Mouse (Mus musculus) embryonic facial prominence, embryonic 13.5 days (tissue): ENCODE data around the gene Acvr1b. TPM values are rescaled to one million over a fixed set of nuclear protein-coding genes. Genes with fewer than 3 reads are reported as not detected.
A peak's percentile ranks its signal among the peaks of the same experiment; 100 is the strongest.

Source experiments
- ATAC-seq: fragments of 200-750 bp; cut with Nextera tagmentation; 2 replicates; pipeline ENCODE4 v1.8.0; 2017; ENCODE audit warnings: low read depth; ENCODE audit not compliant: insufficient number of reproducible peaks, insufficient read depth, low FRiP score, low TSS enrichment
- H3K27ac ChIP-seq: fragments of 300-500 bp; sonication (generic); 2 replicates; pipeline ENCODE4 v1.5.1; 2015; ENCODE audit warnings: moderate library complexity, mild to moderate bottlenecking, inconsistent platforms
- H3K27me3 ChIP-seq: fragments of 300-500 bp; sonication (generic); 2 replicates; pipeline ENCODE4 v1.6.1; 2015; ENCODE audit warnings: mild to moderate bottlenecking, inconsistent platforms
- H3K36me3 ChIP-seq: fragments of 300-500 bp; sonication (generic); 2 replicates; pipeline ENCODE4 v1.6.1; 2015; ENCODE audit warnings: mild to moderate bottlenecking, inconsistent platforms
- H3K4me1 ChIP-seq: fragments of 300-500 bp; sonication (generic); 2 replicates; pipeline ENCODE4 v1.6.1; 2015; ENCODE audit warnings: inconsistent platforms
- H3K4me2 ChIP-seq: fragments of 300-500 bp; sonication (generic); 2 replicates; pipeline ENCODE4 v1.6.1; 2015; ENCODE audit warnings: moderate library complexity, mild to moderate bottlenecking, inconsistent platforms
- H3K4me3 ChIP-seq: fragments of 300-500 bp; sonication (generic); 2 replicates; pipeline ENCODE4 v1.5.1; 2015; ENCODE audit warnings: mild to moderate bottlenecking, inconsistent platforms
- H3K9ac ChIP-seq: fragments of 300-500 bp; sonication (generic); 2 replicates; pipeline ENCODE4 v1.6.1; 2015; ENCODE audit warnings: mild to moderate bottlenecking, inconsistent platforms
- H3K9me3 ChIP-seq: fragments of 300-500 bp; sonication (generic); 2 replicates; pipeline ENCODE4 v1.6.1; 2016; ENCODE audit warnings: inconsistent platforms
- WGBS: fragments of 180-500 bp; shearing (Covaris S2); methylation state at CpG from one replicate; pipeline ENCODE4 v1.1.7; 2015; ENCODE audit warnings: mixed read lengths; 5-methylcytosine and 5-hydroxymethylcytosine counted together
- polyA plus RNA-seq: library from polyadenylated mRNA; unstranded; fragments of >200 nt; fragmentation: Nextera tagmentation; extraction: Ambion mirVana; gene quantifications from 2 replicates; pipeline ENCODE4 v1.2.1, GENCODE M21; 2015

Acvr1b gene
- polyA plus RNA-seq, 1 experiment from 2014 or later = 8.0 TPM

DNA sequence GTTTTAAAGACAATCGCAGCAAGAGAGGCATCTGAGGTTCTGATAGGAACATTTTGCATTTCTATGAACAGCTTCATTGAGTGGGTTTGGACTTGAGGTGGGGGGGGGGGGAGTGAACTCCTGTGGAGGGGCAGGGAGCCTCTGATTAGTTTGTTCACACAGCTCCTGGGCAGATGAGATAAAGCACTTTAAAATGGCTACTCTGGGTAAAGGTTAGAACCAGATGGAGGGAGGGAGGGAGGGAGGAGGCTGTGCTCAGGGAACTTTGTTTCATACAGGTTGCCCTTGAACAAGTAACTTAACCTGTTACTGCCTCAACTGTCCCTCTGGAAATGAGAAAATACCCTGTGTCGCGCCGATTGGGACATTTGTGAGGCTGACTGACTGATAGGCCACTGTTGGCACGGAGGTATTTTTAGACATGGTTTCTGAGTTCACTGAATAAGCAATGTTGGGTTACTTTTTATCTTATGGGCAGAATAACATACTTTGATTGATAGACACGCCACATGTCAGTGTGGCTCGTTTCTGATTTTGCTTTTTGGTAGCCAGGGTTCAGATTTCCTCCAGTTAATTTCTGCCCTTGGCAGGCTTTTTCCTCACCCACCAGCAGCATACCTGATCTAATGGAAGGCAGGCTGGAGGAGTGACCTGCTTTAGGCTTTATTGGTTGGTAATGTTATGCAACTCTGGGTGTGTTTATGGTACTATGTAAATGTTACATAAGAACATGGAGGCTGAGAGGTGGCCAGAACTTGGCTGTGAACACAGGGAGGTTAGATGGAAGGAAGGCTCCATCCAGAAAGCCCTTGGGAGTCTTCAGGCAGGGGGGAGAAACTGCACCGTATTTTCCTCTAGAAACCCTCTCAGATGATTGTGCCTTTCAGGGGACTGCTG lies 3.2 kb downstream of the Acvr1b start:
- H3K4me1 ChIP-seq = peaks cover 67% of the 10 kb centered on the region
- WGBS = 49% methylated on average over 8 of the region's 8 CpGs
- H3K4me2 ChIP-seq = peak overlapping the region; percentile 75
- H3K27me3 ChIP-seq = 0 out of 2 replicates have a peak, but pooled peaks cover 6% of the 10 kb centered on the region
- ATAC-seq = no peak
- no peak overlapping the region for H3K4me3 ChIP-seq
- peak overlapping the region; percentile 36; the same call in 1 of the 2 replicates for H3K27ac ChIP-seq
- H3K9ac ChIP-seq = 0 out of 2 replicates have a peak overlapping the region, but pooled peaks have one; percentile 21
- no peaks in the 10 kb centered on the region for H3K36me3 ChIP-seq
- no peaks in the 10 kb centered on the region for H3K9me3 ChIP-seq

DNA sequence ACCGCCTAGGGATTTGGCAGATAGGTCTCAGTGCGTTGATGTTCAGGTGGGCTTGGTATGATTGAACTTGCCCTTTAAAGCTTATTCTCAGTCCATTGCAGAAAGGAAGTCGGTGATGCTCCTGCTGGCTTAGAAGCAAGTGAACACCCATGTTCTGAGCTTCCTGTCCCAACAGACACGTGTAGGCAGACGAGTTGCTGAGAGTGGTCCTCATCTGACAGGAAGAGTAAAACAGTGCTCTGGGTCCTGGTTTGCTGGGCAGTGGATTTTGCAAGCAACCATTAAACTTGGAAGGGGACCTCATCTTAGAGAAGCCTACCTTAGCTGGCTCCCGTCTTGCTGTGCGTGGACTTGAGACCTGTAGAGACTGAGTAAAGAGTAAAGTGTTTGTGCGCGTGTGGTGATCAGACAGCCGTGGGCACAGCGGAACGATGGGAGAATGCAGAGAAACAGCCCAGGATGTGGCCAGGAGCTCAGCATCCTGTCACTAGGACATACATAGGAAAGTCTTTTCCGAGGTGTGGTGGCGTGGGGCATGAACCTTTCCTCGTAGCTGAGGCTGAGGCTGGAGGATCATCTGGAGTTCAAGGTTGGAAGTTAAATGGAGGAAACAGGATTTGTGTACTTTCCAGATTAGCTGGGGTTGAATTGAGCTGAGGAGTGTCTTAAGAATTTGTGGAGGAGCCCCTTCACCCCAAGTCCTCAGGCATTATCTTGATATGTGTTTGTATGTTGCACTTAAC lies 6.7 kb downstream of the Acvr1b start:
- no peaks in the 10 kb centered on the region for H3K27me3 ChIP-seq
- 0 out of 2 replicates have a peak overlapping the region, but pooled peaks have one; percentile 2 for H3K27ac ChIP-seq
- 72% methylated on average over 15 of the region's 15 CpGs for WGBS
- H3K9ac ChIP-seq = no peak overlapping the region
- no peak for ATAC-seq
- H3K4me2 ChIP-seq = no peak overlapping the region
- H3K9me3 ChIP-seq = no peaks in the 10 kb centered on the region
- H3K4me3 ChIP-seq = no peak overlapping the region
- H3K4me1 ChIP-seq = peaks cover 63% of the 10 kb centered on the region
- peaks cover 3% of the 10 kb centered on the region; the same call in 1 of the 2 replicates for H3K36me3 ChIP-seq

DNA sequence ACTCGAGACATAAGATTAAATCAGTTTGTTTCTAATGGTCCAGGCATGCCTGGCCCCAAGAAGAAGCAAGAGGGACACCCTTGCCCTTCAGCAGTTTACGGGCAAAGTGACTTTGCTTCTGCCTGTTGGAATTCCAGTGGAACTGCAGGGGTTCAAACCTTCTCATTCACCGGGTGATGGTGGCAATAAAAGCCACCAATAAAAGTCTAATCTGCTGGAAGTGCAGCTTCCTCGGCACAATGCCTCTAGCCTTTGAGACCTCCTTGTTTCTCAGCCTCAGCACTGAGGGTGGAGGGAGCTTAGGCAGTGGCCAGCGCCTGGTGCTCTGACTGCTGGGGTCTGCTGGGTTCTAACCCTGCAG lies 7.2 kb downstream of the Acvr1b start:
- ATAC-seq = no peak
- WGBS = 35% methylated on average over 5 of the region's 5 CpGs
- Histone ChIP-seq H3K9me3 (no peaks in the 10 kb centered on the region), H3K27me3 (no peaks in the 10 kb centered on the region), H3K9ac (0 out of 2 replicates have a peak overlapping the region, but pooled peaks have one; percentile 47), H3K27ac (peak overlapping the region; percentile 40; the same call in 1 of the 2 replicates), H3K36me3 (peaks cover 5% of the 10 kb centered on the region; the same call in 1 of the 2 replicates), H3K4me3 (no peak overlapping the region), H3K4me1 (peaks cover 58% of the 10 kb centered on the region), H3K4me2 (no peak overlapping the region)

DNA sequence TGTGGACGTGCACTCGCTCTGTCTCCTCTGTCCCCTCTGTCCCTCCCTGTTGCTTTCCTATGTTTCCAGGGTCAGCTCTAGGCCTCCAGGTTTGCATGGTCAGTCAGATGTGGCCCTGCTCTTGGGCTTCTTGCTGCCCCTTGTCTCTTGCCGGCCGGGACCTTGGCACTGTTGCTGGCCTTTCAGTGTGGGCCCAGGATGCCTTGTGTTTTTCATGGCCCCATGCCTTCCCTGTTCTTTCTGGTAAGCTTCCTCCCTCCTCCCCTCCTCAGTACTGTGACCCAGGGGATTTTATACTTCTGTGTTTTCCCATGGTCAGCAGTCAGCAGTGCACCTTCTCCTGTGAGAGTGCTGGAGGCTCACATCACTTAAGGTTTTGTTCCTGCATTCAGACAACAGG lies 7.6 kb downstream of the Acvr1b start:
- Histone ChIP-seq H3K9ac (0 out of 2 replicates have a peak overlapping the region, but pooled peaks have one; percentile 47), H3K27ac (peak overlapping the region; percentile 40; the same call in 1 of the 2 replicates), H3K4me1 (peaks cover 54% of the 10 kb centered on the region), H3K27me3 (no peaks in the 10 kb centered on the region), H3K4me3 (no peak overlapping the region), H3K4me2 (no peak overlapping the region), H3K36me3 (peaks cover 10% of the 10 kb centered on the region; the same call in 1 of the 2 replicates), H3K9me3 (no peaks in the 10 kb centered on the region)
- no peak for ATAC-seq
- WGBS = 43% methylated on average over 4 of the region's 4 CpGs

DNA sequence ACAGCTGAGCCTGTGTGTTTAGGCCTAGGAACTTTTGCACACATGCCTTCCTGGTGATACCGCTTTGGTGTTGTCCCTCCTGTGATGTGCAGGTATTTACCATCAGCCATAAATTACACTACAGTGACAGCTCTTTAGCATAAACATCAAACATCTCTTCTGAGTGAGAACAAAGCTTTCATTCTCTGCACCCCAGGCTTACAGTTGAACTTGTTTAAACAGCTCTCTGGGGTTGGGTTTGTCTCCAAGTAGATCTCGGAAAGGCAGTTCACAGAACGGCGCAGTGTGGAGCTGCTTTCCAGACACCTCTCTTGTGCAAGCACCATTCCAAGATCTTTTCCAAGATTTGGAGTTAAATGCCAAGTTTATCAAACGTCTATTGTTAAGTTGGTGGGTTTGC lies 8.8 kb downstream of the Acvr1b start:
- H3K27me3 ChIP-seq = no peaks in the 10 kb centered on the region
- H3K9me3 ChIP-seq = no peaks in the 10 kb centered on the region
- WGBS = 50% methylated on average over 5 of the region's 5 CpGs
- peak overlapping the region; percentile 69 for H3K27ac ChIP-seq
- peaks cover 43% of the 10 kb centered on the region for H3K4me1 ChIP-seq
- H3K36me3 ChIP-seq = peaks cover 10% of the 10 kb centered on the region; the same call in 1 of the 2 replicates
- H3K4me2 ChIP-seq = no peak overlapping the region
- ATAC-seq = no peak
- H3K4me3 ChIP-seq = no peak overlapping the region
- no peak overlapping the region for H3K9ac ChIP-seq

DNA sequence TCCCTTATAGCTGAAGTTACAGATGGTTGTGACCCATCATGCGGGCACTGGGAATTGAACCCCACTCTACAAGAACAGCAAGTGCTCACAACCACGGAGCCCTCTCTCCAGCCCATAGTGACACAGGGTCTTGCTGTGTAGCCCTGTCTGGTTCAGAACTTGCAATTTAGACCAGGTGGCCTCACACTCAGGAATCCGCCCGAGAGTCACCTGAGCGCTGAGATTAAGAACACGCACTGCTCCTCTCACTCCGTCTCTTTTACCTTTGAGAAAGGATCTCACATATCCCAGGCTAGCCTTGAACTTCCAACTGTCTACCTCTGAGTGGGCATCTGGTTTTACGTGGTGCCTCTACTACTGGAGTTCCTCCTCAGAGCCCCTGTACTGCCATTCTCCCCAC lies 10.4 kb downstream of the Acvr1b start:
- H3K4me2 ChIP-seq = no peak overlapping the region
- ATAC-seq = no peak
- H3K4me3 ChIP-seq = no peak overlapping the region
- H3K27ac ChIP-seq = no peak overlapping the region
- no peaks in the 10 kb centered on the region for H3K9me3 ChIP-seq
- peaks cover 10% of the 10 kb centered on the region; the same call in 1 of the 2 replicates for H3K36me3 ChIP-seq
- WGBS = 95% methylated on average over 8 of the region's 8 CpGs
- H3K9ac ChIP-seq = no peak overlapping the region
- no peaks in the 10 kb centered on the region for H3K27me3 ChIP-seq
- H3K4me1 ChIP-seq = peaks cover 36% of the 10 kb centered on the region

DNA sequence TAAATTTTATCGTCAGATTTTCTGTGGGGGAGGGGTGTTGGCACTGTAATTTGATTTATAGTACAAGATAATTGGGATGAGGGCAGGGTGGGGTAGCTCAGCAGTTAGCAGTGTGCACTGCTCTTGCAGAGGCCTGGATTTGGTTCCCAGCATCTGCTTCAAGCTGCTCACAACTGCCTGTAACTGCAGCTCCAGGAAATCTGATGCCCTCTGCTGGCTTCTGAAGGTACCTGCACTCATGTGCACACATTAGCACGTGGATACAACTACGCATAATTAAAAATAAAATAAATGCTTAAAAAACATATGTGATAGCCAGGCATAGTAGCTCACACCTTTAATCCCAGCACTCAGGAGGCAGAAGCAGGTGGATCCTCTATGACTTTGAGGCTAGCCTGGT lies 11.7 kb downstream of the Acvr1b start:
- Histone ChIP-seq H3K36me3 (peaks cover 10% of the 10 kb centered on the region; the same call in 1 of the 2 replicates), H3K9me3 (no peaks in the 10 kb centered on the region), H3K4me1 (peaks cover 40% of the 10 kb centered on the region), H3K27ac (no peak overlapping the region), H3K4me2 (no peak overlapping the region), H3K27me3 (no peaks in the 10 kb centered on the region), H3K9ac (no peak overlapping the region), H3K4me3 (no peak overlapping the region)
- ATAC-seq = no peak
- 93% methylated on average over 3 of the region's 3 CpGs for WGBS

DNA sequence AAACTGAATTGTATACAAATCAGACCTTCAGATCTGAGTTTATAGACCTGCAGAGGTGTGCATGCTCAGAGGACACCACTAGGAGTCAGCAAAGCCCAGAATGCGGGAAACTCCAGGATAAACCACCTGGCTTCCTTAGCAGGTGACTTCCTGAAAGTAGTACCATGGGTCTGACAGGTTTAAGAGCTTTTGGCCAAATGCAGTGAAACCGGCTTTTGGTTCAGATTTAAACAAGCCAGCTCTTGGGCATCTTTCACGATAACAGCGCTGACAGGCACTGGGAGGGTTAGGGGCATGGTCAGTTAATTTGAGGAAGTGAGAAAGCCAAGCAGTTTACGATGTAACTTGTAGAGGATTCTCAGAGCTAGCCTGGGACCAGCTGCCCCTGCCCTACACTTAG lies 14.0 kb downstream of the Acvr1b start:
- no peak overlapping the region for H3K4me2 ChIP-seq
- peaks cover 40% of the 10 kb centered on the region for H3K4me1 ChIP-seq
- WGBS = 77% methylated on average over 5 of the region's 5 CpGs
- H3K4me3 ChIP-seq = no peak overlapping the region
- H3K36me3 ChIP-seq = peaks cover 13% of the 10 kb centered on the region; the same call in 1 of the 2 replicates
- no peaks in the 10 kb centered on the region for H3K9me3 ChIP-seq
- no peaks in the 10 kb centered on the region for H3K27me3 ChIP-seq
- no peak overlapping the region for H3K27ac ChIP-seq
- H3K9ac ChIP-seq = no peak overlapping the region
- no peak for ATAC-seq

DNA sequence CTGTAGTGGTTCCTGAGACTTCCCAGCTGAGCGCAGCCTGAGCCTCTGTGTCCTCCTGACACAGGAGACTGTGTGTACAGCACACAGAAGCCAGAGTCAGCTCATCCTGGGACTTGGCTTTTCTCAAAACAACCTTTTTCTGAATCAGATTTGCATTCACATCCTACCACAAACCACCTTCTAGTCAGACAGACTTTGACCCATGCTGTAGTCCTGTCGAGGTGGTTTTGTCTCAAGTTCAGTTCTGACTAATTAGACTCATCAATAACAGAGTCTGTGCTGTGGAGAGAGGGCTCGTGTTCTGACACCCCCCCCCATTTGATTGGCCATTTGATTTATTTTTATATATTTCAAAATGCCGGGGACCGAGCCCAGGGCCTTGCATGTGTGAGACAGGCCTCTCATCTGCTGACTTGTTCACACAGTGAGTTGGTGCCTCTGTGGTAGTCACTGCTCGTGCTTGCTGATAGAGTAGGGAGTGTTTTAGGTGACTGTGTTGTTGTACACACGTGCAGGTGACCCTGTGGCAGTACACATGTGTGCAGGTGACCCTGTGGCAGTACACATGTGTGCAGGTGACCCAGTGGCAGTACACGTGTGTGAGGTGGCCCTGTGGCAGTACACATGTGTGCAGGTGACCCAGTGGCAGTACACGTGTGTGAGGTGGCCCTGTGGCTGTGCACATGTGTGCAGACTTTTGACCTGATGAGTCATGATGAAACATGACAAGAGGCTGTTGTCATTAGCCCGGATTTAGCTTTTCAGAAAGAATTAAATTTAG lies 16.3 kb downstream of the Acvr1b start:
- H3K27me3 ChIP-seq = no peaks in the 10 kb centered on the region
- WGBS = 76% methylated on average over 10 of the region's 10 CpGs

DNA sequence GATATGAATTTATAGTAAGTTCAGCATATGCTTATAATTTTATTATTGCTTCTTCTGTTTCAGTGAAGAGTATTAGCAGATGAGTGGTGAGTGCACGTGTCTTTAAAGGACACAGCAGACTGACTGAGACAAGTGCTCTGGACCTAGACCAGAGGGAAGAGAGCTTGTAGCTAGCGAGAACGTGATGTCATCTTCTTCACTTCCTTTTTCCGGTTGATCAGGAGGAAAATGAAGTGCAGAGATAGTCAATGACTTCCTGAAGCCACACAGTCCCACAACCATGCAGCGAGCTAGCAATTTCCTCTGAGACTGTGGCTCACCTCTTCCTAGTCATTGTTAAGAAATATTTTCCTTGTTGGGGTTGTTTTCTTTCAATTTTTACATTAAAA lies 16.9 kb downstream of the Acvr1b start:
- no peak overlapping the region for H3K27ac ChIP-seq
- H3K36me3 ChIP-seq = peaks cover 34% of the 10 kb centered on the region
- no peak overlapping the region for H3K4me2 ChIP-seq
- no peak overlapping the region for H3K9ac ChIP-seq
- H3K27me3 ChIP-seq = no peaks in the 10 kb centered on the region
- no peaks in the 10 kb centered on the region for H3K9me3 ChIP-seq
- peaks cover 34% of the 10 kb centered on the region for H3K4me1 ChIP-seq
- WGBS = 65% methylated on average over 5 of the region's 5 CpGs
- H3K4me3 ChIP-seq = no peak overlapping the region
- no peak for ATAC-seq

More for the DNA sequence above, 16.3 kb downstream of the Acvr1b start:
- peaks cover 31% of the 10 kb centered on the region for H3K36me3 ChIP-seq
- no peak overlapping the region for H3K4me3 ChIP-seq
- H3K9me3 ChIP-seq = no peaks in the 10 kb centered on the region
- no peak overlapping the region for H3K27ac ChIP-seq
- no peak overlapping the region for H3K4me2 ChIP-seq
- no peak for ATAC-seq
- no peak overlapping the region for H3K9ac ChIP-seq
- peaks cover 34% of the 10 kb centered on the region for H3K4me1 ChIP-seq
